Mouse (Mus musculus): ENCODE data around the gene Klhl5.
"Not testable (repeated sequence)": the region's sequence is repeated elsewhere in the genome, so short reads cannot be mapped to it uniquely, and the experiment has no call there.

Klhl5 gene

GRCm38 (mm10) chr5:65097457-65097856, 9.9 kb upstream of the Klhl5 start:
- no peak for DNase-seq (ENCODE audit: low read depth)

GRCm38 (mm10) chr5:65100002-65100401, 7.3 kb upstream of the Klhl5 start:
- DNase-seq (ENCODE audit: low read depth), result no peak

- no peak for DNase-seq (ENCODE audit: low read depth)
These were observed 6.1 kb upstream of the Klhl5 start for GRCm38 (mm10) chr5:65101209-65101608.

DNA sequence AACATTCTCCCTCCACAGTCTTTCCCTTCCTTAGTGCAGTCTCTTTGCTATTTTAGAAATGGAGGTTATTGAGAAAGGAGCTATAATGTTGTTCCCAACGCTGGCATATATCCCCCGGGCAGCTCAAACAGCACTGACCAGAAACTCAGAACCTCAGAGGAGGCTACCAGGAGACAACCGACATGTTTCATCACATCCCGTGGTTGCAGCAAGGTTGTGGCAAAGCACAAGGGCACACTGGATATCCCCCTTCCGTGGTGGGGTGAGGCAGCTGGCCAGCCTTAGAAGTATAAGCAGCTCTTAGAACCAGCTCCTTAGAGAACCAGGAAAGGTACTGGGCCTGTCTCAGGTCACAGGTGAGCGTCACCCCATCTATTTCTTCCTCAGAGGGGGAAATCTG, 5.7 kb upstream of the Klhl5 start:
- DNase-seq (ENCODE audit: low read depth), result no peak

DNA sequence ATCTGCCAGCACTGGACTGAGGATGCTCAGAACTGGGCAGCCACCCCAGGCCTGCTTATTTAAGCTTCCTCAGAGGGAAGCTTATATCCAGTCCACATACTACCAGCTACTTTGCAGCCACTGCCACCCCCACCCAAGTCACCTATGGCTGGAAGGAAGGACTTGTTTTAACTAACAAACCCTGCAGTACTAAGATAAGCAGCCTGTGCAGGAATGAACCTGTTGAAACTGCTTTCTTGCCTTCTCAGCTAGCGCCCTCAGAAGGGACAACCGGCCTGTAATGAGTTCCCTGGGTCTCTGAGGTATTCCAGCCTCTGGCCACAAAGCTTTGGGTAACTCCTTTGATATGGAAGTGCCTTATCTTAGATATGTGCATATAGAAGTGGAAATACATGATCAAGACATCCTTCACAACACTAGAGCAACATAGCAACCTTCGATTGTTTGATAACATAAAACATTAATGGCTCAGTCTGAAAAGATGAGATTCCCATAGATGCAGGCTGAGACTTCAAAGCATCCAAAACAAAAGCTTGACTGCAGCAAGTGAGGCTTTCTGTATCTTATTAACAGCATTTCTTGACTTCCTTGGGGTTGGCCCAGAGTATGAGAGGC, 5.2 kb upstream of the Klhl5 start:
- DNase-seq (ENCODE audit: low read depth), result no peak

- DNase-seq (ENCODE audit: low read depth), result no peak
These were observed 4.7 kb upstream of the Klhl5 start for GRCm38 (mm10) chr5:65102641-65103042.

- peak; percentile 58 for DNase-seq (ENCODE audit: low read depth)
These were observed 564 bp downstream of the Klhl5 start for GRCm38 (mm10) chr5:65107773-65108432.

DNA sequence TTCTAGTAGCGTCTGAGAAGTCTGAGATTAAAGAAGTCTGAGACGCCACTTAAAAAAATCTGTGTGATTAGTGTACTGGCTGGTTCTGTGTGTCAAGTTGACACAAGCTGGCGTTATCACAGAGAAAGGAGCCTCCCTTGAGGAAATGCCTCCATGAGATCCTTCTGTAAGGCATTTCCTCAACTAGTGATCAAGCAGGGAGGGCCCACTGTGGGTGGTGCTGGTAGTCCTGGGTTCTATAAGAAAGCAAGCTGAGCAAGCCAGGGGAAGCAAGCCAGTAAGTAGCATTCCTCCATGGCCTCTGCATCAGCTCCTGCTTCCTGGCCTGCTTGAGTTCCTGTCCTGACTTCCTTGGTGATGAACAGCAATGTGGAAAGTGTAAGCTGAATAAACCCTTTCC, 4.9 kb downstream of the Klhl5 start:
- not testable (repeated sequence) for DNase-seq (ENCODE audit: low read depth)

- DNase-seq (ENCODE audit: low read depth), result no peak
These were observed 6.0 kb downstream of the Klhl5 start for GRCm38 (mm10) chr5:65113323-65113722.

DNA sequence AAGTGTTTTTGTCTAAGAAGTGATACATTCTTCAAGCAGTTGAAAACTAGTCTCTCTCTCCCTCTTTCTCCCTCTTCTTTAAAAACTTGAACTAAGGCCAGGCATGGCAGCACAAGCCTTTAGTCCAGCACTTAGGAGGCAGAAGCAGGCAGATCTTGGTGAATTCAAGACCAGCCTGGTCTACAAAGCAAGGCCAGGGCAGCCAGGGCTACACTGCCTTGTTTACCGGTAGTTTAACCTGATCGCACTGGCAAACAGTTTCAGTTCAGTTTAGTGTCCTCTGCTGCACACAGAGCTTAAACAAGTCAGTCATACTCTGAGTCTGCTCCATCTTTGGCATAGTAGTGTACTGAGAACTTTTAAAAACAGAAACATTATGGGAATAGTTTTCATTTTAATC, 9.4 kb downstream of the Klhl5 start:
- DNase-seq (ENCODE audit: low read depth), result no peak

DNA sequence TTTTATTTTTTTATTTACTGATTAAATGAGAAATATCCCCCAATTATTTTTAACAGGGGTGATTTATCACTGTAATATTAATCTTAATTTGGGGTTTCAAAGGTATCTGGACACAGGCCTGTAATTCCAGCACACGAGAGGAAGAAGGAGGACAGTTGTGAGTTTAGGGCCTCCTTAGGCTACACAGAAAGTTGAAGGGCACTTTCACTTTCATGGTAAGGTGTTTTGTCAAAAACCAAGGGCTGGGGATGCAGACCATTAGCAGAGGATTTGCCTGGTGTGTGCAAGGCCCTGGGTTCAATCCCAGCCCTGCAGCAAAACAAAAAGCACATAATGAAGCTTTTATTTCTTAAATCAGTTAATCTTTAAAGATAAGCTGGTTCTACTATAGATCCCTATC, 12.2 kb downstream of the Klhl5 start:
- DNase-seq (ENCODE audit: low read depth), result no peak

- no peak for DNase-seq (ENCODE audit: low read depth)
These were observed 12.6 kb downstream of the Klhl5 start for GRCm38 (mm10) chr5:65119918-65120317.

- no peak for DNase-seq (ENCODE audit: low read depth)
These were observed 15.3 kb downstream of the Klhl5 start for GRCm38 (mm10) chr5:65122616-65123015.

DNA sequence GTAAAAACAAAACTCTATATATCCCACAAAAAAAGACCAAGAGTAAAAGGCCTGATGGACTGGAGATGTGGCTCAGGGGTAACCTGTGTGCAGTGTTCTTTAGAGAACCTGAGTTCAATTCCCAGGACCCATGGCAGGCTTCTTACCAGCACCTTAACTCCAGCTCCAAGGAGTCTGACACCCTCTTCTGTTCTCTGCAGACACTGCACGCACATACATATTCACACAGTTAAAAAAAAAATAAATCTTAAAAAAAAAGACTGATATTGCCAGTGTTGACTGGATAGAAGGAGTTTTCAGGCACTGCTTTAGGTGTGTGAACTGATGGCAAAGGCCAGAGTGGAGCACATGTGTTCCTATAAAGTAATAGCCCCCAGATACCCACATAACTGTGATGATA, 18.8 kb downstream of the Klhl5 start:
- DNase-seq (ENCODE audit: low read depth), result no peak

DNA sequence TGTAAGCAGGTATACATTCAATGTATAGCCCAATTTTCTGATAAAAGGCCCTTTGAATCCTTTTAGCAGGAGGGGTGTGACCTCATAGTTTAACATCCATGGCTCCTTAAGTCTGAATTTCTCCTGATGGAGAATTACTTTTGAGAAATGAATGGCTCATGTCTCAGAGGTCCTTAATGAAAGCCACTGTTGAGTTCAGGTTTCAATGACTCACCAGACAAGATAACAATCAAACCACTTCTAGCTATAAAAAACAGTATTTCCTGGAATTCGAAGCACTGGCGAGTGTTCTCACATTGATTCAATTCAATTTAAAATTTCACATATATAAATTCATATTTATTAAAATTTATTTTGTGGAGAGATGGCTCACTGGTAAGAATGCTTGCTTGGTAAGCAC, 21.1 kb downstream of the Klhl5 start:
- peak; percentile 43 for DNase-seq (ENCODE audit: low read depth)

GRCm38 (mm10) chr5:65130528-65131210, 23.3 kb downstream of the Klhl5 start:
- no peak for DNase-seq (ENCODE audit: low read depth)

GRCm38 (mm10) chr5:65131211-65131879, 24.0 kb downstream of the Klhl5 start:
- no peak for DNase-seq (ENCODE audit: low read depth)

DNA sequence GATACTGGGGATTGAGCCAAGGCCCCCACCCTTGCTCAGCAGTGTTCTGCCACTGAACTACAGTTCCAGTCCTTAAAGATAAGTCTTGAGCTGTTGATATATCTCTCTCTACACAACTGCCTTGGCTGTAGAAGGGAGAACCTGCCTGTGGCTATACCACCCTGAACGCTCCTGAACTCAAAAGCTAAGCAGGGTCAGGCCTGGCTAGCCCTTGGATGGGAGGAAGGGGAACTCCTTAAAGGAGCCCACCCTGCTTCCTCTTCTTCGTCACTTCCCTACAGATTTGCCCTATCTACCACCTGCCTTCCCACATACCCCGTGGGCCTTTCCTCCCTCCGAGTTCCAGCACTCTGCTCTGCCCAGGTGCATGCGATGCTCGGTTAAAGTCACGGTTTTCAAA, 28.8 kb downstream of the Klhl5 start:
- no peak for DNase-seq (ENCODE audit: low read depth)

- no peak for DNase-seq (ENCODE audit: low read depth)
These were observed 29.7 kb downstream of the Klhl5 start for GRCm38 (mm10) chr5:65137073-65137472.

GRCm38 (mm10) chr5:65141242-65141641, 33.9 kb downstream of the Klhl5 start:
- no peak for DNase-seq (ENCODE audit: low read depth)

DNA sequence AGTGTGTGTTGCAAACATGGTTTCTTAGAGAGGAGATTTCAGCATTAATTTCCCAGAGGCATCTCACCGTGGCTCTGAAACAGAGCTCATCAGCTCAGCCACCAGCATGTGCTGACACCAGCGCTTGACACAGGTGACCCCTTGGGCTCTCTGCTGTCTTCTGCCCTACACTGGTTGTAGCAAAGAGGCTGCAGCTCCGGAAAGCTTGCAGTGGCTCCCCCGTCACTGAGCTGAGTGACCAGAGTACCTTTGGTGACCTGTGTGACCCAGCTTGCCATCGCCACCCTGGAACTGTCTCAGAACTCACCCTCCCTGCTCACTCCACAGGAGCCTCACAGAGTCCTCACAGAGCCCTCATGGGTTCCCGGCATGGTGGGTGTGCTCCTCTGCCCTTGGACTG, 34.9 kb downstream of the Klhl5 start:
- no peak for DNase-seq (ENCODE audit: low read depth)

DNA sequence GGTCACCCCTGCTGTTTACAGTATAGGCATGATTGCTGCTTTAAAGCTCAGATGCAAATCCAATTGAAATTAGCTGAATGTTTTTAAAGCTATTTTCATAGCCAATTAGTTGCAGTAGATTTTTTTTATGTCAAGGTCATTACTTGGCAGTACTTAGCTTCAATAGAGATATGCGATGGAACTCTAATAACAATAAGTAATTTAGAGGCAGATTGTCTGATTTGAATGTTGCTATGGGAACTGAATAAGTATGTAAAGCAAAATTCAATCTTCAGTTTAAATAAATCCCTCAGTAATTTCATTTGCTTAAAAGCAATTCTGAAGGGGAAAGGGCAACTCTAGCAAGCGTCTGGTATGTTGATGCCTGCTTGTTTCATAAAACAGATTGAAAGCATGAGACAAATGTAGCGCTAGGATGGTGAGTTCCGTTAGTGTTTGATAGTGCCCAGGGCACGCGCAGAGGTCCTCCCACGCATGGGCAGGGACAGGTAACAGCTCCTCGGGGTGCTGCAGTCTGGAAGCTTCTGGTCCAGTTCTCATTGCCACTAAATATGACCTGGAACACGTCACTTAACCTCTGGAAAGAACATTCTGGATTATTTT, 38.3 kb downstream of the Klhl5 start:
- DNase-seq (ENCODE audit: low read depth), result no peak

- no peak for DNase-seq (ENCODE audit: low read depth)
These were observed 39.4 kb downstream of the Klhl5 start for GRCm38 (mm10) chr5:65146749-65147148.

Data from NIH3T3 (cell line).